Mouse (Mus musculus) liver, embryonic 14.5 days (tissue): ENCODE results near the gene Lce3f.

Experiments used
- CTCF ChIP-seq: IDR thresholded peaks from 2 replicates; pipeline ENCODE4 v1.5.1; 2016; ENCODE audit warnings: antibody characterized with exemption, low read depth, control low read depth
- EP300 ChIP-seq: IDR thresholded peaks from 2 replicates; pipeline ENCODE4 v1.6.1; 2016; ENCODE audit warnings: antibody characterized with exemption, low read depth

- TF ChIP-seq EP300 (no peak), CTCF (no peak)
Measured at GRCm38 (mm10) chr3:93014378-93014801, 22.4 kb downstream of the Lce3f start.
